Mouse (Mus musculus) adrenal gland, postnatal 36 days (tissue): ENCODE data around the gene Lif. TPM values are rescaled to one million over a fixed set of nuclear protein-coding genes. Genes with fewer than 3 reads are reported as not detected.

Source experiments
- total RNA-seq, 2 experiments: library from RNA; stranded (reverse); gene quantifications; 2 replicates each; pipeline ENCODE4 v1.2.3; 2021

Lif gene
- total RNA-seq, 2 experiments from 2014 or later = 0.10 to 0.56 TPM

Other genes starting within 250 kb of the Lif start
- 1 to 10 TPM; 1.7 to 6.7 TPM for gene Sec14l4, start 226.1 kb upstream of the Lif start, total RNA-seq
- gene Sec14l3, start 192.7 kb upstream of the Lif start, total RNA-seq = not detected
- 10 to 100 TPM; 22.2 to 22.3 TPM for gene Mtfp1, start 162.1 kb upstream of the Lif start, total RNA-seq
- 1 to 10 TPM; 1.3 to 1.5 TPM for gene Sec14l2, start 134.1 kb upstream of the Lif start, total RNA-seq
- 10 to 100 TPM; 24.7 to 24.9 TPM for gene Rnf215, start 122.4 kb upstream of the Lif start, total RNA-seq
- 10 to 100 TPM in 1 of 2 experiments, 1 to 10 TPM in 1; 7.3 to 11.6 TPM for gene Ccdc157, start 97.3 kb upstream of the Lif start, total RNA-seq
- gene Sf3a1, start 97.2 kb upstream of the Lif start, total RNA-seq = 10 to 100 TPM; 43.6 to 60.1 TPM
- 10 to 100 TPM; 14.6 to 24.3 TPM for gene Tbc1d10a, start 70.8 kb upstream of the Lif start, total RNA-seq
- gene Castor1, start 39.3 kb upstream of the Lif start, total RNA-seq = 1 to 10 TPM; 4.0 to 4.6 TPM
- gene Osm, start 21.1 kb upstream of the Lif start, total RNA-seq = under 1 TPM in 1 of 2 experiments, not detected in 1; 0.26 TPM
- under 1 TPM; 0.40 to 0.86 TPM for gene Hormad2, start 183.5 kb downstream of the Lif start, total RNA-seq